Mouse (Mus musculus) G1E (cell line): Measurements from ENCODE around the gene Tnfrsf8.

Experiments used
- CTCF ChIP-seq: IDR thresholded peaks from 2 replicates; pipeline ENCODE4 v1.5.1; 2012; ENCODE audit warnings: low read depth, low read length, inconsistent platforms, mixed read lengths
- GATA1 ChIP-seq: IDR thresholded peaks from 2 replicates; pipeline ENCODE4 v1.6.1; 2012; ENCODE audit warnings: borderline replicate concordance, low read length, inconsistent platforms, mixed read lengths
- POLR2AphosphoS5 ChIP-seq: IDR thresholded peaks from 2 replicates; pipeline ENCODE4 v1.6.1; 2012; ENCODE audit warnings: low read depth, low read length, inconsistent platforms; ENCODE audit not compliant: insufficient replicate concordance
- TAL1 ChIP-seq: conservative IDR thresholded peaks from 2 replicates; pipeline ENCODE4 v1.6.1; 2012; ENCODE audit warnings: low read depth, low read length, inconsistent platforms, mixed read lengths

DNA sequence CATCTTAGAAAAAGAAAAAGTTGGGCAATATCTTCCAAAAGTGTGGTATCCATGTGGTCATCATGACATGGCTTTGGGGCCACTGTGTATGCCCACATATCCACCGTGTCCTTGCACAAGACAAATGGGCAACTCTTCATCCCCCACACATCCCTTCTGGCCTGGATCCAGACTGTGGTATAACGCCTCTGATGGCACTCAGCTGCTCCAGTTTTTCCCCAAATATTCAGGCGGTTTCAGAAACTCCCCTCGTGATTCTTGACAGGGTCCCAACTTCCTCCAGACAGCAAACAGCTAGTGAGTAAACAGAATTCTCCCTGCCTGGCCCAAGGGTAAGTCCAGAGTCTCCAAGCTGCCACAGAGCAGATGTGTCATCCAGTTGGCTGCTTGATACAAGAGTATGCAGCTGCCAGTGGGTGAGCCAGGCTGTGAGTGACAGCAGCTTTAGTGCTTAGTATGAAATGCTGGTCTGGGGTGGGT lies 47.3 kb downstream of the Tnfrsf8 start:
- TF ChIP-seq CTCF (no peak), TAL1 (no peak), GATA1 (no peak), POLR2AphosphoS5 (no peak)
